Mouse (Mus musculus) ES-CJ7 (cell line): ENCODE data around the gene Slc30a2.
"Not testable (repeated sequence)": the region's sequence is repeated elsewhere in the genome, so short reads cannot be mapped to it uniquely, and the experiment has no call there.

Experiments used
- DNase-seq: peaks from one replicate; pipeline ENCODE4 v3.0.0; 2011; ENCODE audit warnings: low read depth, low spot score

The Slc30a2 gene

DNA sequence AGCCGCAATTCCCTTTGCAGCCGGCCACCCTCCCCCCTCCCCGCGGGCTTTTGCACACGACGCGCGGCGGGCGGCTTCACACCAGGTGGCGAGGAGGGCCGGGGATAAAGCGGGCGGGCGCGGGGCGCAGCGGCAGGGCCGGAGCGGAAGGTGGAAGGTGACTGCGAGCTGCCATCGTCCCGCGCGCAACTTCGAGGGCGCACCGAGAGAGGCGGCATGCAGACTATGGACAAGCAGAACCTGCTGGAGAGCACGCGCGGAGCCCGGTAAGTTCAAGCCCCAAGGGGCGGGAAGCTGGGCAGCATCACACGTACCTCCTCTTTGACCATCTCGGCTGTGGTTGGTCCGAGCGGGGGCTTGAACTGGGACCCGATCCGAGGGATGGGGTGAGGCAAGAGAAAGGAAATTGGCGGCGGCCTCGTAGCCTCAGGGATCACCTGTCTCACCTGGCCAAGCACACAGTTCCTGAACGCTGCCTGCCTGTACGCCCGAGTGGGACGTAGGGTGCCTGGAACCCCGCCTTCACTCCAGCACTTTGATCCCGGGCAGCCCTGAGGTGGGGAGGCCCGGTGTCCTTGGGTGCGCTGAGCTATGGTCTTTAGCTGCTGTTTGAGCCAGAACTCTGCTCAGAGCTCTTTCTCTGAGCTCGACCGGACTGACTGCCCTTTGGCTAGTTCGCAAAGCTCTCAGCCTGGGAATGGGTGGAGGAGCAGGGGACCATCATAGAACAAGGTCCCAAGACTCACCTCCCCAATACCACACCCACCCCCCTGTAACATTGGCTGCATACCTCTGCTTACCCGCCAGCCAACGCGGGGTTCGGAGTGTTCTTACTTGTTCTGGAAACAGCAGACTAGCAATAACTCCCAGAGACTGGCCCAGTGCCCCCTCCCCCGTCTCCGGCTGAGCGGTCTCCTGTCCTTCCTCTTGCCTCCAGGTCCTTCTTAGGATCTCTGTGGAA is at the start of gene Slc30a2:
Slc30a2 (plus strand) TSS at position 111 of the 961 bp plus-strand sequence.
- peak; percentile 52 for DNase-seq

DNA sequence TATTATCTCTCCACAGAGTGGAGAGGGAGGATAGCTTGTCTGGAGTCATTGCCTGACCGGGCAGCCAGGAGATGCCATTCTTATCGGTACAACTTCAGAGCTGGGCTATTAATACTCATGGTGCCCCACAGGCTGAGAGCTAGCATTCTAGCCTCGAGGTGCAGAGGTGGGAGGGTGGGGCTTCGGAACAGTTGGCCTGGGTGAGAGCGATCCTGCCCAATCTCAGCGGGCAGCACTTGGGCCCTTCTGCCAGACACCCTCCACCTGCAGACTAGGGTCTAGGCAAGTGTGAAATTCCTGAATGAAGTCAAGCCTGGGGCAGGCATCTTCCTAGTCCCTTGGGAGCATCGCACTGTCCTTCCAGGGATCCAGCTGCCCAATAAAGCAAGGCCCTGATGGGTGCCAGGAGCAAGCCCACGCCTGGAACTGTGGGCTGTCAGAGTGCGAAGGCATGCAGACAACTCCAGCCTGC is 49.3 kb upstream of the Slc30a2 start:
- no peak for DNase-seq

DNA sequence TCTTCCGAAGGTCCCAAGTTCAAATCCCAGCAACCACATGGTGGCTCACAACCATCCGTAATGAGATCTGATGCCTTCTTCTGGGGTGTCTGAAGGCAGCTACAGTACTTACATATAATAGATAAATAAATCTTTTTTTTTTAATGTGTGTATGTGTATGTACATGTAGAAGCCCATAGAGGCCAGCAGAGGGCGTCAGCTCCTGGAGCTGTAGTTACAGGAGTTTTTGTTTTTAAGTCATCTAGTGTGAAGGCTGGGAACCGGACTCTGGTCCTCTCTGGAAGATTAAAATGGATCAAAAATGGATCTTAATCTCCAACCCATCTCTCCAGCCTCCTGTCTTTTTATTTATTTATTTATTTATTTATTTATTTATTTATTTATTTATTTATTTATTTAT is 46.9 kb upstream of the Slc30a2 start:
- not testable (repeated sequence) for DNase-seq

DNA sequence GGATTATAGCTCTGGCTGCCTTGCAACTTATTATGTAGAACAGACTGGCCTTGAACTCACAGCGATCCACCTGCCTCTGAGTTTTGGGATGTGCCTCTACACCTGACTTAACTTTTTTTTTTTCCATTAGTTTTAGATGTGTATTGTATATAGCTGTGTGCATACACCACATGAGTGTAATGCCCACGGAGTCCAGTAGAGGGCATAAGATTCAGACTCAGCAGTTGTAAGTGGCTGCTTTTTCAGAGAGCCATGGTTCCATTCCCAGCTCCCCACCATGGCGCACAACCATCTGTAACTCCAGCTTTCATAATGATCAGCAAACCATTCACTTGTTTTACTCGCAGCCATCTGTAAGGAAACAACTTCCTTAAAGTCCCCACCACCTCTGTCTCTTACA is 46.5 kb upstream of the Slc30a2 start:
- peak; percentile 72 for DNase-seq

DNA sequence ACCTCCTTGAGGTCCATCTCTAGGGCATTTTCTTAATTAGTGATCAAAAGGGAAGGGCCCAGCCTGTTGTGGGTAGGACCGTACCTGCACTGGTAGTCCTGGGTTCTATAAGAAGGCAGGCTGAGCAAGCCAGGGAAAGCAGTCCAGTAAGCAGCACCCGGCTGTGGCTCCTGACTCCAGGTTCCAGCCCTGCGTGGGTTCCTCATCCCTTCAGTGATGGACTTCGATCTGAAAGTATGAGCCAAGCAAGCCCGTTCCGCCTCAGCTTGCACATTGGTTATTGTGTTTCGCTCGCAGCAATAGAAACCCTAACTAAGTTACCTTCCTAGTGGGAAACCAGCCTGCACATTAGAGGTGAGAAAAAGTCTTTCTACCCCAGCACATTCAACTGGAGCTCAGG is 45.6 kb upstream of the Slc30a2 start:
- no peak for DNase-seq

DNA sequence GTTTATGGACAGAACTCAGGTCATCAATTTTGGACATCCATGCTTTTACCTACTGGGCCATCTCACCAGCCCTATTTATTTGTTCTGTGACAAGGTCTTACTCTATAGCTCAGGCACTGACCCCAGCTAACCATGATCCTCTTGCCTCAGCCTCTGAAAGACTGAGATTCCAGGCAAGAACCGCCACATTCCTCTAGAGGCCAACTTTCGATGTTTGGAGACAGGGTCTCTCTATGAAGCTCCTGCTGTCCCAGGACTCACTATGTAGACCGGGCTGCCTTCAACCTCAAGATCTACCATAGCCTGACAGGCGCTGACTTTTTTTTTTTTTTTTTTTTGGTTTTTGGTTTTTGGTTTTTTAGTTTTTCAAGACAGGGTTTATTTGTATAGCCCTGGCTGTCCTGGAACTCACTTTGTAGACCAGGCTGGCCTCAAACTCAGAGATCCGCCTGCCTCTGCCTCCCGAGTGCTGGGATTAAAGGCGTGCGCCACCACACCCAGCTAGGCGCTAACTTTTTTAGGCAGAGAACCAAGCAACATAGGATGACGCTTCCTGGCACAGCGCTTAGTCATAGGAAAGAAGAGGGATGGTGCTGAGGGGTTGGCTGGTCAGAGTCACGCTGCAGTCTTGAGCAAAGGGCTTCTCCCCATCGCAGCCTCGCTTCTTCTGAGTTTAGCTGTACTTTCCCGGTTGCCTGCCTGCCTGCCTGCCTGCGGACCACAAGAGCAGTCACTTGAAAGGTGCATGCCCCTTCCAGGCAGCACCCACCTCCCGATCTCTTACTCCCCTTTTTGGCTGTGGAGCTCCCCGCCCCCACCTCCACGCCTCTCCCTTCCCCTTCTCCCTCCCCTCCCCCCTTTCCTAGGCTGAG is 44.1 kb upstream of the Slc30a2 start:
- peak; percentile 76 for DNase-seq

DNA sequence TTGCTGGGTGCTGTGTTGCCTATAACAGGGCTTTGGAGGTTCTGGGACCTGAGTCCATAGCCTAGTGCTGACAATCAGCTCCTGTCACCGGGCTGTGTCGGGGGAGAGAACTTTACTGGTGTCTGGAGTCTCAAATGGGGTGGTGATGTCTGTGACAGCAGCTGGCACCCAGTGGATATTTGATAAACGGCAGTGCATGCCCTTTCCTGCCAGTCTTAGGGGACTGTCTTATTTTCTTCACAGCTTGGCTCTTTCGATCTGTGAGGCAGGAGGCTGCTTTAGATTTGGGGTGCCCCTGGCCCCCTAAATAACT is 43.5 kb upstream of the Slc30a2 start:
- no peak for DNase-seq

DNA sequence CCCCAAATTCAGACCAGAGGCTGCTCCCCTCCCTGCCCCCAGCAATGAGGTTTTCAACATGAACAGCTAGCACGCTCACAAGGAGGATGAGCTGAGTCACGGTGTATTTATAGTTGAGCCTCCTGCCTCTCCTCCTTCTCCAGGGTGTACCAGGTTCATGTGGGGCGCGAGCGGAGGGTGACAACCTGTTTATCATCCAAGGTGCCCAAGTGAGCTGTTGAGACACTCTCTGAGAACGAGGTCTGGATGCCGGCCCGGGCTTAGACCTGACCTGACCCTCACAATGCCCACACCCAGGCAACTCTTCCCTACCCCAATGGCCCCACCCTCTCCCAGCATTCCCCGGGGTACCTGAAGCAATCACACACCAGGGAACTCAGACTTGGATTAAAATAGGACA is 42.7 kb upstream of the Slc30a2 start:
- no peak for DNase-seq

DNA sequence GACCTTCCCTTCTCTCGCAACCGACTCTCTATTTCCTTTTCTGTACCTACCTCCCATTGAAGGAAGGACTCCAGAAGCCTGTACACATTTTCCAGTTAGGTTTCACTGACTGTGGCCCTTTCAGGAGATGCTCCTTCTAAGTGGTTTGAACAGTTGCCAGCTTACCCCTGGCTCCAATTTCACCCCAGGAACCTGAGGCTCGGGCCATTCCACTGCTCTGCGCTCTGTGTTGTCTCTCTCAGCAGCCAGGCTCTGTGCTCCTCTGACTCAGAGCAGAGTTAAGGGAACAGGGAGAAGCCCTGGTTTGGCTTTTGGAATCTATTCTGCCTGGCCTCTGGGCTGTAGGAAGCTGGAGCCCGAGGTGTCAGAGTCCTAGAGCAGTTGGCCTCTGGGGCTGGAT is 40.9 kb upstream of the Slc30a2 start:
- no peak for DNase-seq

DNA sequence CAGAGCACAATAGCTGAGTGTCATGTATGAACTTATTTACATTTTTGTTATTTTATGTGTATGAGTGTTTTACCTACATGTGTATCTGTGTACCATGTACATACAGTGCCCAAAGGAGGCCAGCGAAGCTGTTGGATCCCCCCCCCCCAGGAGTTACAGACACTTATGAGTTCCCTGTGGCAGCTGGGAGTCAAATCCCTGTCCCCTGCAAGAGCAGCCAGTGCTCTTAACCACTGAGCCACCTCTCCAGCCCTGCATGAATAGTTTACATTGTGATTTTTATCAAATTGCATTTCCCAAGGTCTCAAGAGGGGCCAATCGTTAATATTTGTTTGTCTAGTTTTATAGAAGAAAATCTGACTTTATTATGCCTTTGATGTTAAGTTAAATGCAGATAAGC is 36.0 kb upstream of the Slc30a2 start:
- no peak for DNase-seq

DNA sequence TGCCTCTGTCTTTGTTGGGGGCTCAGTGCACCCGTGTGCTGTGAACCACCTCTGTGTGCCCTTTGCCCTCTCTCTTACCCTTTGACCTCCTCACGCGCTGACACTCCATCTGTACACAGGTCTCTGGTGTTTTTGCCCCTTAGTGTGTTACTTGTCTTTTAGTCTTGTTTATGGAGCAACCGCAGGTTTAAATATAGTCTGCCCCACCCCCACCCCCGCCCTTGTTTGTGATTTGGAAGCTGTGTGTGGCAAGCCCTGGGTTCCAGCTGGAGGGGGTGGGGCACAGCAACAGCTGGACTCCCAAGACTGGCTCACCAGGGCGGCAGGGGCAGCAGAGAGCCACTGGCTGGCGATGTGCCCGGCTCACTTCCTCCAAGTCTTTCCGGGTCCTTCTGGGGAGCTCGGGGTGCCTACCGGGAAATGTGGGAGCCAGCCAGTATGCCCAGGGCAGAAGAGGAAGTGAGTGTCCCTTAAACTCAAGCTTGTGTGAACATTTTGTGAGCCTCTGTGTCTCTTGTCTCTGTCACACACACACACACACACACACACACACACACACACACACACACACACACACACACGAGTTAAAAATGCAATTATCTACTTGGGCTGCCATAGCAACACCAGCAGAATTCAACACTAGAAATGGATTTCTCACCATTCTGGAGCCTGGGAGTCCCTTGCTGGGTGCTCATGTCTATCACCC is 35.5 kb upstream of the Slc30a2 start:
- no peak for DNase-seq

DNA sequence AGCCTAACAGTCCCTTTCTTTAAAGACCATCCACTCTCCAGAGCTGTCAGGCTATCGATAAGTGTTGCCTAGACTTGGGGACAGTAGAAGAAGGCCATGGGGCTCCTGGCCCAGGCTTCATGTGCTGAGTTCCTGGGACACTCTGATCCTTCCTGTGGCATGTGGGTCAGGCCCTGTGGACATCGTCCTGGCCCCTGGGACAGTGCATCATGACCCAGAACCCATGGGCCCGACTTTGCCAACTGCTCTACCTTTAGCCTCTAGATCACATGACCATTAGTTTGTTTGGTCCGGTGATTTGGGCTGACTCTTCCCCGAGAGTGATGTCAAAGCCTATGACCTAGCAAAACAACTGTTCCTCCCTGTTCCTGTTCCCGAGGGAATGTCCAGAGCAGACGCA is 32.9 kb upstream of the Slc30a2 start:
- no peak for DNase-seq

DNA sequence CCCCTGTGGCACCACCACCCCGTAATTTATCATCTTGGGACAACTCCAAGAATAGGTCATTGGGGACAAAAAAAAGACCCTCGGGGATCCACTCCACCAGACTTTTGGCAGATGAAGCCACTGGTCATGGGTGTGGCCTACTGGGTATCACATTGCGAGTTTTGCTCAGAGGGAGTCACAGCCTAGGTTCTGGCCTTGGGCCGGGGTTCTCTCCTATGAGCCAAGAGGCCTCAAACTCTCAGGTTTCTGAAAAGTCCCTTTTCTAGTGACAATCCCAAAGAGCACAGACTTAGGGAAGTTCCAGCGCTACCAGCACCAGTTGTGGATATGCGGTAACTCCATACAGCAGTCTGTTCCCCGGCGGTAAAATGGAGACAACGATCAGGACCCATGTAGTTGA is 32.3 kb upstream of the Slc30a2 start:
- no peak for DNase-seq

DNA sequence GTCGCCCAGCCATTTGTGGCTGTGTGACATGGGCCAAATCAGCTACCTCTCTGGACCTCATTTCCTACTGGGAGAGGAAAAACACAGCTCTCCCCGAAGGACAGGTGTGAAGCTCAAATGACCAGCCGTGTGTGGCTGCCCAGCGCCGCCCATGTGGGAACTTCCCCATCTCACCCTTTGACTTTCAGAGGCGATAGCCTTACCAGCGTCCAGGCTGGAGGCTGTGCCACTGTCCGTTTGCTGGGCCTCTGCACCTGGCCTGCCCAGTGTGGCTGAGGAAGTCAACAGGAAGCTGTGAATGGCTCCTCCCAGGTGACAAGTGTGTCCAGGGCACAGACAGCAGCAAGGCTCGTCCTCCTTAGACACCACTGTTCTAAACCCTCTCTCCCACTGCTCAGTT is 31.2 kb upstream of the Slc30a2 start:
- no peak for DNase-seq

DNA sequence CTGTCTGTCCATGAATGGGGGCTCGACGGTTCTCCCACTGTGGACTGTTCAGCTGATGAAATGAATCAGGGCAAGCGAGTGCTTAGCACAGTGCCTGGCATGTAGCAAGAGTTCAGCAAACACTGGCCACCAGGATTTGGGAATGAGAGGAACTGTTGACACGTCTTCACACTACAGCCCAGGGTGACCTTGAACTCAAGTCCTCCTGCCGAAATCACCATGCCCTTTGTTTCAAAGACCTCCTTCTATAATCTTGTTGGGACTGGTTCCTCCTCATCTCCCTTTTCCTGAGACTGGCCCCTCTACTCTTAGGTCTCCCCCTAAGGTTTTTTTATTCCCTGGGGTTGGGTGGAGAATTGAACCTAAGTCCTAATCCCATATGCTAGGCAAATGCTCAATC is 30.6 kb upstream of the Slc30a2 start:
- peak; percentile 57 for DNase-seq

DNA sequence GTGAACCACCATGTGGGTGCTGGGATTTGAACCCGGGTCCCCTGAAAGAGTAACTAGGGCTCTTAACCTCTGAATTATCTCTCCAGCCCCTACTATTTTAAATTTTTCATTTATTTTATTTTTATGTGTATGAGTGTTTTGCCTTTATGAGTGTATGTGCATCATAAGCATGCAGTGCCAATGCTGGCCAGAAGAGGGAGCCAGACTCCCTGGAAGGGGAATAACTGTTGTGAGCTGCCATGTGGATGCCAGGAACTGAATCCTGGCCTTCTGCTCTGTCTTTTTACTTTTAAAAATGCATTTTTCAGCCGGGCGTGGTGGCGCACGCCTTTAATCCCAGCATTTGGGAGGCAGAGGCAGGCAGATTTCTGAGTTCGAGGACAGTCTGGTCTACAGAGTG is 30.1 kb upstream of the Slc30a2 start:
- DNase-seq, result peak; percentile 76

DNA sequence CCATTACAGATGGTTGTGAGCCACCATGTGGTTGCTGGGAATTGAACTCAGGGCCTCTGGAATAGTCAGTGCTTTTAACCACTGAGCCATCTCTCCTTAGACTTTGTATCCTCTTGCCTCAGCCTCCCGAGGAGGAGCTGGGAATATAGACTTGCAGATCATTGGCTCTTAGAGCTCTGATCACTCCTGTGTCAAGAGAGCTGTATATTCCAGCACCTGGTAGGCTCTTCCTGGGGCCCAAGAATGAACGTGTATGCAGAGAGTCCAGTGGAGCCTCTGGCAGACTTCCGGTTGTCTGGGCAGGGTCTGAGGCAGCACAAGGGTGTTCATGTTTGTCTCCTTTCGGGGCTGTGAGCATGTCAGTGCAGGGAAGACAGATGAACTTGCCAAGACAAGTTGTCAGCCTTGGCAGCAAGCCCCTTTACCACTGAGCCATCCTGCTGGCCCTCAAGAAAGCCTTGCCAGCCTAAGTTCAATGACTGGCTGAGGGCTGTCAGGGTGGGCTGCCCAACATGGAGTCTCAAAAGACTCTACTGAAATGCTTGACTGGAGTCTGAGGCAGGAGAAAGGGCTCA is 28.8 kb upstream of the Slc30a2 start:
- DNase-seq, result peak; percentile 56

DNA sequence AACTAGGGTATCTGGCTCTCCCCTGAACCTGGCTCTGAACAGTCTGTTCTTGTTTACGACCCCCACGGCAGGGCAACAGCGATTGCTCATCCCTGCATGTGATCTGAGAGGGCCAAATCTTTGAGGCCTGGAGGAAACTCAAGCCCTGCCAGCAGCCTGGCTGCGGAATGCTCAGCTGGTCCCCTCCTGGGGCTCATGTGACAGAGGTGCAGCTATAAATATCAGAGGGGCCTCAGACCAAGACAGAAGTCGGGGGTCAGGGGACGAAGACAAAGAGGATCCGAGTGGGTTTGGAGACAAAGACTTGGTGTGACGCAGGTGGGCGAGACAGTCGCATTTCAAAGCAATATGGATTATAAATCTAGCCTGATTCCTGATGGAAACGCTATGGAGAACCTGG is 28.1 kb upstream of the Slc30a2 start, which contains the start of gene Trim63:
Trim63 (plus strand) TSS at position 245 of the 400 bp plus-strand sequence.
- DNase-seq, result no peak

DNA sequence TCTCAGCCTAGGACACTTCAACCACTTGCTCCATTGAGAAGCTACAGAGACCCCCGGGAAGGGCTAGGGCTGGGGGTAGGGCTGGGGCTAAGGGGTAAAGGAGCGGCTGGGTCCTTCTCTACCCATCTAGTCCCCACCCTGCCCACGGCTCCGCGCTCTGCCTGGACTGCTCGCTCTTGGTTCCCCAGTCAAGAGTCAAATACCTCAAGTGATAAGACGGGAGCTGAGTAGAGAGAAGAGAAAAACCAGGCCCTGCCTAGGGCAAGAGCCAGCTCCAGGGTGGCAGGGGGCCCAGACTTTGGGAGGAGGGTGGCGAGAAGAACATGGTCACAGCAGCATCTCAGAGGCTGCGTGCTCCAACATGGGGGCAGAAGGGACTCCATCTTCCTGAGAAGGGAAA is 27.5 kb upstream of the Slc30a2 start:
- DNase-seq, result no peak

DNA sequence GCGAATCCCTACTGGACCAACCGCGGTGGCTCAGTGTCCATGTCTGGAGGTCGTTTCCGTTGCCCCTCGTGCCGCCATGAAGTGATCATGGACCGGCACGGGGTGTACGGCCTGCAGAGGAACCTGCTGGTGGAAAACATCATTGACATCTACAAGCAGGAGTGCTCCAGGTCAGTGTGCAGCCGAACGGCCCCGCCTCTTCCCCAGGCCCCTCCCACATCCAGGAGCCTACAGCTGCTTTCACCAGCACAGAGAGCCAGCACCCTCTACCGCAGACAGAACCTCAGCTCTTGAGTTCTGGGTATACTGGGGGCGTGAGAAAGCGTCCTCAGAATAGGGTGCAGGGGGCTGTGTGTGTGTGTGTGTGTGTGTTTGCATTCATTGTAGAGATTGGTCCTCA is 26.6 kb upstream of the Slc30a2 start:
- DNase-seq, result peak; percentile 77

DNA sequence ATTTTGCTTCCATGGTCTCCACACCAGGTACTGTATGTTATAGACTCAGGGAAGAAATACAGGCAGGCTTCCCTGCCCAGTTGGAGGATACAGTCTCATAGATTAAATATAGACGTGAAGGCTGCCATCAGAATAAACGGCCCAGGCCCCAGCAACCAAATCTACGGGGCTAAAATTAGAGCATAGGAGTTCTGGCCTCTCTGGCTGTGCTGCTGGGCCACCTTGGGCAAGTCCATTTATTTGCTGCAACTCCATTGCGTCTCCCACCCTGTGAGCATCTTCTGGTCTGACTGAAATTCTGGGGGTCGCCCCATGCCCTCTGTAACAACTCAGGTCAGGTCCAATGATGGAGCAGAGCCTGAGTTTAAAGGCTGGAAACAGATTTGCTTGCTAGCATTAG is 23.9 kb upstream of the Slc30a2 start:
- no peak for DNase-seq

DNA sequence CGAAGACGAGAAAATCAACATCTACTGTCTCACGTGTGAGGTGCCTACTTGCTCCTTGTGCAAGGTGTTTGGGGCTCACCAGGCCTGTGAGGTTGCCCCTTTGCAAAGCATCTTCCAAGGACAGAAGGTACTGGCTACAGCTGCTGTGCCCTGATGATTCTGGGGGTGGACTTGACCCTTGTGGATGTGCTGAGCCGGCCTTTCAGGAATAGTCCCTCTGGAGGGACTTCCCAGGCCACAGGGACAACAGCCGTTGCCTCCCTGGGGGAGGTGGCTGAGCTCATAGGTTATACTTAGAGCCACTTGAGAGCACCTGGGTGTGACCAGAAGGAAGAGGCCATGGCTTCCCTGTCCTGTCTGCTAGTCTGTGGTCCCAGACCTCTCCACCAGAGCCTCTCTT is 23.3 kb upstream of the Slc30a2 start:
- DNase-seq, result no peak
